Comparison of ENCODE assay signal across 8 mouse cellular contexts in the genomic region with DNA sequence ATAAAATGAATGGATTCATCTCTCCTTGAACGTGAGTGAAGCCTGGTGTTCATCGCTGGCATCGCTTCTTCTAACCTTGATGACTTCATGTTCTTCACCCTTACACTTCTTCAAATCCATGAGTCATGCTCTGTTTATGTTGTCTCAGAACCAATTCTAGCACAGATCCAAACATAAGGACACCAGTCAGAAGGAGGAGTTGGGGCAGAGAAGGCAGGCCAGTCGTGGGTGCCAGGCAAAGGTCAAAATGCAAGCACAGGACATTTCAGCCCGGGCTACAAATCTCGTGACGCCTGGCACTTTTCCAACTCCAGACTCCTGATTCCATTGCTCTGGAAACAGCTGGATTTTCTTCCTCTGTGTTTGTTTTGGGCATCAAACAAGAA. TPM values are rescaled to one million over a fixed set of nuclear protein-coding genes. Genes with fewer than 3 reads are reported as not detected.
DNase-seq lines count a peak whose midpoint lies in the region; ATAC-seq lines count a peak whose summit lies in the region.

No protein-coding gene starts in this region.

- H3K4me1 ChIP-seq in hindbrain, embryonic 12.5 days: peaks cover 15% of the 10 kb centered on the region

- H3K9me3 ChIP-seq in hindbrain, embryonic 12.5 days (replicated peaks): no peaks in the 10 kb centered on the region

- H3K36me3 ChIP-seq in hindbrain, embryonic 12.5 days: 0 out of 2 replicates have a peak, but pooled peaks cover under 1% of the 10 kb centered on the region

- peak overlapping the region; percentile 67 for H3K4me2 ChIP-seq in hindbrain, embryonic 12.5 days (replicated peaks)

- peak overlapping the region; percentile 75 for H3K9ac ChIP-seq in hindbrain, embryonic 12.5 days

- ATAC-seq in hindbrain, embryonic 12.5 days (ENCODE audit: low FRiP score): peak; percentile 29

- DNase-seq in NIH3T3 (ENCODE audit: low read depth): peak; percentile 89
- DNase-seq in cerebellum, adult 8-10 months: peak; percentile 52
- DNase-seq in frontal cortex, postnatal 36 days (ENCODE audit: low spot score in 2 of 2): peak; percentile 37 to 59
- DNase-seq in layer of hippocampus, adult 9-11 months: peak; percentile 55
- DNase-seq in lung, postnatal 14 days: peak; percentile 80
- DNase-seq in ovary, postnatal 14 days (ENCODE audit: low spot score): peak; percentile 56
- DNase-seq in thymus, postnatal 10 days (ENCODE audit: low spot score in 2 of 2): no peak

- H3K27me3 ChIP-seq in hindbrain, embryonic 12.5 days: no peaks in the 10 kb centered on the region

- WGBS in hindbrain, embryonic 12.5 days: 35% methylated on average over 7 of the region's 7 CpGs

- peak overlapping the region; percentile 82 for H3K4me3 ChIP-seq in hindbrain, embryonic 12.5 days

- H3K27ac ChIP-seq in hindbrain, embryonic 12.5 days: peak overlapping the region; percentile 83; the same call in 1 of the 2 replicates

RNA-seq across cellular contexts. Expression of a gene that starts 0.4 kb away (rescaled TPM):
- 105 and 106 TPM in 2 replicates for polyA plus RNA-seq in hindbrain, embryonic 12.5 days (2016; fragmentation: Nextera tagmentation; extraction: Ambion mirVana)

RNA-seq across cellular contexts. Expression of a gene that starts 20.2 kb away (rescaled TPM):
- not detected in 2 replicates for polyA plus RNA-seq in hindbrain, embryonic 12.5 days (2016; fragmentation: Nextera tagmentation; extraction: Ambion mirVana)

RNA-seq across cellular contexts. Expression of a gene that starts 25.6 kb away (rescaled TPM):
- 0.07 TPM in 1 of 2 replicates, not detected in the other for polyA plus RNA-seq in hindbrain, embryonic 12.5 days (2016; fragmentation: Nextera tagmentation; extraction: Ambion mirVana)

RNA-seq across cellular contexts. Expression of a gene that starts 45.2 kb away (rescaled TPM):
- polyA plus RNA-seq in hindbrain, embryonic 12.5 days (2016; fragmentation: Nextera tagmentation; extraction: Ambion mirVana): not detected in 2 replicates

RNA-seq across cellular contexts. Expression of a gene that starts 59.0 kb away (rescaled TPM):
- not detected in 2 replicates for polyA plus RNA-seq in hindbrain, embryonic 12.5 days (2016; fragmentation: Nextera tagmentation; extraction: Ambion mirVana)

Comparison
In these comparisons a context has a peak if more than half of its experiments do, and no peak if none do; other contexts are left out.
1. DNase-seq: peak in NIH3T3 (single experiment), cerebellum, adult 8-10 months (single experiment), frontal cortex, postnatal 36 days (2 of 2), layer of hippocampus, adult 9-11 months (single experiment), lung, postnatal 14 days (single experiment) and ovary, postnatal 14 days (single experiment); none in thymus, postnatal 10 days (0 of 2).